ENCODE assay signal across 24 mouse cellular contexts in the genomic region with DNA sequence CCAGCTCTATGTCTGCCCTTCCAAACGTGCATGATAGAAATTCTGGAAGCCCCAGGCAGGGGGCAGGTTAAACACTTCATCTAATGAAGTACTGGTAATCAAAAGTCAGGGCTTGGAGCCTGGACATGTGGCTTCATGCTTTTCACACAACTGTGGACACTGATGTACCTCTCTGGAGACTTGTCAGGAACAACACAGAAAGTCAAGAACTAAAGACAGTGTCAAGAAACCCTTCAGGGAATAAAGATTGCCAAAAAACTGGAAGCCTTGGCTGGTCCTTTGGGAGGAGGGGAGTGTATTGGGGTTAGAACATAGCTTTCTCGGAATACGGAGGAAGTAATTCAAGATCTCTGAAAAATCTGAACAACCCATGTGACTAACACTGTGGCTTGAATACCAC. TPM values are rescaled to one million over a fixed set of nuclear protein-coding genes. Genes with fewer than 3 reads are reported as not detected.
A peak's percentile ranks its signal among the peaks of the same experiment; 100 is the strongest.
DNase-seq lines count a peak whose midpoint lies in the region; ATAC-seq and TF ChIP-seq lines count a peak whose summit lies in the region.
"Had no signal": no experiment of that assay in that cellular context is flagged by ENCODE, and none has a peak within 500 bp of the region (broad histone marks: within the 10 kb centered on the region; RNA-seq: fewer than 3 reads in every experiment).

No protein-coding gene starts in this region.

- no peak for TF ChIP-seq CTCF in heart, postnatal 0 days (IDR thresholded peaks at IDR 0.05; ENCODE audit: low read depth)
- no peak for TF ChIP-seq CTCF in olfactory bulb, adult 2 months (IDR thresholded peaks at IDR 0.05; ENCODE audit: insufficient read depth, low read depth, low read length)

- TF ChIP-seq POLR2A in olfactory bulb, adult 2 months (IDR thresholded peaks at IDR 0.05; ENCODE audit: insufficient read depth, low read depth, low read length) = no peak

- H3K36me3 ChIP-seq in heart, embryonic 11.5 days (ENCODE audit: control insufficient read depth, insufficient read depth, low read length) = peaks cover 9% of the 10 kb centered on the region
- peaks cover 17% of the 10 kb centered on the region for H3K36me3 ChIP-seq in heart, postnatal 0 days (replicated peaks; ENCODE audit: control insufficient read depth, insufficient read depth, low read length)
- H3K36me3 ChIP-seq: G1E had no signal

- no peak for TF ChIP-seq EP300 in heart, postnatal 0 days (IDR thresholded peaks at IDR 0.05; ENCODE audit: low read depth)

- intact Hi-C loops in heart, postnatal 14 days (cut with DNase I) = no loop called here

- no peak for ATAC-seq in heart, embryonic 11.5 days (replicated peaks; ENCODE audit: insufficient number of reproducible peaks, low FRiP score, low TSS enrichment)
- ATAC-seq in heart, postnatal 0 days (ENCODE audit: insufficient read depth, low read depth) = peak; percentile 51; the same call in 1 of the 2 replicates
- ATAC-seq: CD4-positive, CD25-positive, alpha-beta regulatory T cell, adult 4 months; forebrain, embryonic 15.5 days; hindbrain, embryonic 16.5 days had no signal

- no peak overlapping the region for H3K4me2 ChIP-seq in heart, embryonic 11.5 days
- no peak overlapping the region for H3K4me2 ChIP-seq in heart, postnatal 0 days (ENCODE audit: low read depth, low read length)
- H3K4me2 ChIP-seq: embryonic facial prominence, embryonic 15.5 days; forebrain, embryonic 15.5 days; hindbrain, embryonic 12.5 days had no signal

- H3K4me1 ChIP-seq in heart, embryonic 11.5 days (ENCODE audit: control insufficient read depth, insufficient read depth, low read length) = no peaks in the 10 kb centered on the region
- peaks cover 4% of the 10 kb centered on the region; the same call in 1 of the 2 replicates for H3K4me1 ChIP-seq in heart, postnatal 0 days (ENCODE audit: control insufficient read depth, insufficient read depth)
- peaks cover 12% of the 10 kb centered on the region for H3K4me1 ChIP-seq in olfactory bulb, adult 2 months (ENCODE audit: control insufficient read depth, insufficient read depth, low read length)
- H3K4me1 ChIP-seq: embryonic facial prominence, embryonic 15.5 days had no signal

- H3K27me3 ChIP-seq in heart, embryonic 11.5 days (ENCODE audit: control insufficient read depth, insufficient read depth, low read length) = no peaks in the 10 kb centered on the region
- H3K27me3 ChIP-seq in heart, postnatal 0 days (ENCODE audit: control insufficient read depth, insufficient read depth, low read length) = no peaks in the 10 kb centered on the region
- H3K27me3 ChIP-seq: embryonic facial prominence, embryonic 15.5 days; forebrain, embryonic 15.5 days; hindbrain, embryonic 12.5 days had no signal

- 72% methylated on average over 3 of the region's 3 CpGs for WGBS in heart, embryonic 11.5 days (ENCODE audit: insufficient replicate concordance)
- WGBS in heart, postnatal 0 days = 44% methylated on average over 3 of the region's 3 CpGs
- WGBS in olfactory bulb, adult 2 months = 13% methylated on average over 3 of the region's 3 CpGs

- peak; percentile 45 to 59 for DNase-seq in heart, adult 18-20 months
- DNase-seq in heart, postnatal 0 days (ENCODE audit: low spot score) = no peak
- no peak for DNase-seq in heart, postnatal 14 days
- no peak for DNase-seq in urinary bladder, adult 2 months (ENCODE audit: low spot score)
- DNase-seq: adrenal gland, postnatal 10 days; cerebellum, adult 11 months; cerebellum, adult 8-10 months; cerebellum, postnatal 14 days; embryo, embryonic 11 days; gastrocnemius, postnatal 25 days; kidney, adult 11 months; kidney, adult 9 months had no signal

- H3K27ac ChIP-seq in heart, embryonic 11.5 days (ENCODE audit: low read depth, low read length) = no peak overlapping the region
- H3K27ac ChIP-seq in heart, postnatal 0 days (ENCODE audit: low read depth) = no peak overlapping the region
- H3K27ac ChIP-seq in olfactory bulb, adult 2 months (ENCODE audit: insufficient read depth, low read depth, low read length) = peak overlapping the region; percentile 69
- H3K27ac ChIP-seq: embryonic facial prominence, embryonic 15.5 days; forebrain, embryonic 10.5 days; forebrain, embryonic 15.5 days; hindbrain, embryonic 12.5 days had no signal

- H3K4me3 ChIP-seq in heart, embryonic 11.5 days (ENCODE audit: low read depth, low read length) = no peak overlapping the region
- H3K4me3 ChIP-seq in heart, postnatal 0 days (ENCODE audit: low read depth, low read length) = no peak overlapping the region
- no peak overlapping the region for H3K4me3 ChIP-seq in olfactory bulb, adult 2 months (ENCODE audit: insufficient read depth, low read depth, low read length)
- H3K4me3 ChIP-seq: embryonic facial prominence, embryonic 15.5 days; erythroblast, embryonic 14.5 days; forebrain, embryonic 10.5 days; forebrain, embryonic 15.5 days; hindbrain, embryonic 12.5 days had no signal

- no peaks in the 10 kb centered on the region for H3K9me3 ChIP-seq in heart, embryonic 11.5 days (replicated peaks; ENCODE audit: control insufficient read depth, low read length)
- no peaks in the 10 kb centered on the region for H3K9me3 ChIP-seq in heart, postnatal 0 days (replicated peaks; ENCODE audit: control insufficient read depth, low read length)
- H3K9me3 ChIP-seq: embryonic facial prominence, embryonic 15.5 days; forebrain, embryonic 10.5 days; forebrain, embryonic 15.5 days; hindbrain, embryonic 12.5 days had no signal

- no peak overlapping the region for H3K9ac ChIP-seq in heart, embryonic 11.5 days (ENCODE audit: low read depth, low read length)
- H3K9ac ChIP-seq in heart, postnatal 0 days (replicated peaks; ENCODE audit: low read depth, low read length) = no peak overlapping the region
- H3K9ac ChIP-seq: embryonic facial prominence, embryonic 15.5 days; forebrain, embryonic 15.5 days; hindbrain, embryonic 12.5 days had no signal

RNA-seq across cellular contexts. Expression of gene Meis2, which starts 37.5 kb away (rescaled TPM):
- 10 to 100 TPM; 19.1 to 24.3 TPM for total RNA-seq in heart, adult 18-20 months (2021)
- 50.5 and 59.8 TPM in 2 replicates for polyA plus RNA-seq in heart, embryonic 11.5 days (2014; fragmentation: Nextera tagmentation; extraction: Ambion mirVana)
- 30.5 and 42.2 TPM in 2 replicates for total RNA-seq in heart, postnatal 0 days (2014; rRNA removed; ENCODE audit: low replicate concordance)
- polyA plus RNA-seq in heart, postnatal 0 days (2015; fragmentation: Nextera tagmentation; extraction: Ambion mirVana) = 15.4 and 15.7 TPM in 2 replicates
- 10 to 100 TPM; 19.9 to 21.3 TPM for total RNA-seq in heart, postnatal 14 days (2021)
- polyA plus RNA-seq in olfactory bulb, adult 2 months (2012; ENCODE audit: insufficient read depth, insufficient read length, low replicate concordance, missing spikeins) = 180 and 356 TPM in 2 replicates
- 40.7 and 60.6 TPM in 2 replicates for polyA plus RNA-seq in urinary bladder, adult 2 months (2012; rRNA removed)
- total RNA-seq: common myeloid progenitor, adult 5-6 weeks; granulocyte monocyte progenitor cell, adult 5-6 weeks had no signal
- polyA plus RNA-seq: CD4-positive, CD25-positive, alpha-beta regulatory T cell, adult 4 months; erythroblast, embryonic 14.5 days had no signal

Comparison
In these comparisons a context has a peak if more than half of its experiments do, and no peak if none do; other contexts are left out.
1. DNase-seq: peak in heart, adult 18-20 months (2 of 2); none in heart, postnatal 0 days (single experiment), heart, postnatal 14 days (0 of 2) and urinary bladder, adult 2 months (single experiment).